Mouse (Mus musculus) brain, embryonic 14.5 days (tissue): ENCODE measurements around the gene Slamf7.

Experiments
- CTCF ChIP-seq: fragments of 200-500 bp; IDR thresholded peaks from 2 replicates; pipeline ENCODE4 v1.5.1; 2012; ENCODE audit warnings: inconsistent platforms, mild to moderate bottlenecking, moderate library complexity, borderline replicate concordance; ENCODE audit not compliant: insufficient read depth, insufficient read length; ENCODE audit errors: extremely low read depth
- POLR2A ChIP-seq: fragments of 200-500 bp; IDR thresholded peaks from 2 replicates; pipeline ENCODE4 v1.6.1; 2012; ENCODE audit warnings: mild to moderate bottlenecking, inconsistent platforms, borderline replicate concordance; ENCODE audit not compliant: poor library complexity, insufficient read depth, insufficient read length, severe bottlenecking; ENCODE audit errors: extremely low read depth

DNA sequence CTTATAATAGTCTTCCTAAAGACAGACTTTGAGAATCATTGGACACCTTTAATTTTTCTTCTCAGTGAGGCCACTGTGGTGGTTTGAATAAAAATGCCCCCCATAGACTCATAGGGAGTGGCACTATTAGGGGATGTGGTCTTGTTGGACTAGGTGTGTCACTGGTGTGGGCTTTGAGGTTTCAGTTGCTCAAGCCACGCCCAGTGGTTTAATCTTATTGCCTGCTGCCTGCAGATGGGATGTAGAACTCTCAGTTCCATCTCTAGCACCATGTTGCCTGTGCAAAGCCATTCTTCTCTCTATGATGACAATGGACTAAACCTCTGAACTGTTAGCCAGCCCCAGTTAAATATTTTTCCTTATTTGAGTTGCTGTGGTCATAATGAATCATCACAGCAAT lies 24.9 kb upstream of the Slamf7 start:
- no peak for TF ChIP-seq CTCF
- no peak for TF ChIP-seq POLR2A
